Mouse (Mus musculus) C2C12 (cell line): Measurements from ENCODE around the gene Gm10720.
"Not testable (repeated sequence)": the region's sequence is repeated elsewhere in the genome, so short reads cannot be mapped to it uniquely, and the experiment has no call there.

ENCODE experiments used
- CEBPB ChIP-seq: IDR thresholded peaks from one replicate; pipeline ENCODE4 v1.6.1; 2011; ENCODE audit warnings: low read depth, mild to moderate bottlenecking, control low read depth, moderate library complexity
- CTCF ChIP-seq: IDR thresholded peaks from one replicate; pipeline ENCODE4 v1.5.1; 2011; ENCODE audit not compliant: control insufficient read depth, insufficient read depth, insufficient read length
- FOSL1 ChIP-seq: IDR thresholded peaks from one replicate; pipeline ENCODE4 v1.8.0; 2011; ENCODE audit warnings: mild to moderate bottlenecking, low read length; ENCODE audit not compliant: poor library complexity, insufficient read depth, severe bottlenecking
- MAX ChIP-seq: IDR thresholded peaks from one replicate; pipeline ENCODE4 v1.6.1; 2011; ENCODE audit warnings: mild to moderate bottlenecking, control low read depth
- MYOD1 ChIP-seq: IDR thresholded peaks from one replicate; pipeline ENCODE4 v1.6.1; 2011; ENCODE audit warnings: low read depth; ENCODE audit not compliant: control insufficient read depth, insufficient read length
- MYOG ChIP-seq: IDR thresholded peaks from one replicate; pipeline ENCODE4 v1.6.1; 2011; ENCODE audit not compliant: control insufficient read depth, insufficient read length; ENCODE audit errors: extremely low read depth
- USF1 ChIP-seq: IDR thresholded peaks from one replicate; pipeline ENCODE4 v1.6.1; 2011; ENCODE audit warnings: low read depth, mild to moderate bottlenecking, control low read depth, moderate library complexity

GRCm38 (mm10) chr9:3036577-3036976 is 21.1 kb downstream of the Gm10720 start, which contains the start of gene Gm10715:
- TF ChIP-seq CTCF, MAX, MYOD1, USF1, FOSL1, MYOG, CEBPB: not testable (repeated sequence)
